Mouse (Mus musculus): ENCODE measurements around the gene Pes1.

- TF ChIP-seq GABPA (IDR thresholded peaks at IDR 0.05; ENCODE audit: low read depth, low read length) (no peak), CTCF (IDR thresholded peaks at IDR 0.05 in 2 of 3, conservative IDR thresholded peaks at IDR 0.05 in 1 of 3; ENCODE audit: control insufficient read depth in 1 of 3, insufficient read depth in 1 of 3, low read depth in 2 of 3, low read length in 3 of 3, poor library complexity in 1 of 3, severe bottlenecking in 1 of 3) (no peak), EP300 (IDR thresholded peaks at IDR 0.05; ENCODE audit: low read depth in 1 of 2, low read length in 2 of 2) (no peak), SMC3 (IDR thresholded peaks at IDR 0.05; ENCODE audit: low read depth, low read length) (no peak), MAX (IDR thresholded peaks at IDR 0.05; ENCODE audit: low read length) (no peak), POLR2A (IDR thresholded peaks at IDR 0.05; ENCODE audit: control insufficient read depth in 1 of 2, insufficient read depth in 1 of 2, low read depth in 1 of 2, low read length in 2 of 2, poor library complexity in 1 of 2) (no peak), MAFK (IDR thresholded peaks at IDR 0.05; ENCODE audit: borderline replicate concordance, low read depth, low read length) (no peak), MXI1 (IDR thresholded peaks at IDR 0.05; ENCODE audit: low read depth, low read length) (no peak), POLR2AphosphoS5 (IDR thresholded peaks at IDR 0.05; ENCODE audit: borderline replicate concordance, low read depth, low read length) (no peak)
These were observed 14.6 kb downstream of the Pes1 start for GRCm38 (mm10) chr11:3978421-3978820.
